Mouse (Mus musculus) liver, embryonic 14.5 days (tissue): ENCODE data around the gene Susd3. TPM values are rescaled to one million over a fixed set of nuclear protein-coding genes. Genes with fewer than 3 reads are reported as not detected.

ENCODE experiments used
- ATAC-seq: fragments of 200-750 bp; cut with Nextera tagmentation; 2 replicates; pipeline ENCODE4 v1.8.0; 2017; ENCODE audit warnings: moderate number of reproducible peaks, mild to moderate bottlenecking, moderate library complexity; ENCODE audit not compliant: insufficient read depth
- DNase-seq, 3 experiments: peaks; one replicate each; pipeline ENCODE4 v3.0.0-alpha.2; 2012 to 2013; ENCODE audit warnings: low read depth in 3 of 3, low spot score in 3 of 3
- H3K27ac ChIP-seq: fragments of 300-500 bp; sonication (generic); 2 replicates; pipeline ENCODE4 v1.5.1; 2014; ENCODE audit warnings: moderate library complexity, mild to moderate bottlenecking, control low read depth, inconsistent platforms
- H3K27me3 ChIP-seq: fragments of 300-500 bp; sonication (generic); 2 replicates; pipeline ENCODE4 v1.6.1; 2014; ENCODE audit warnings: mild to moderate bottlenecking, low read length, moderate library complexity; ENCODE audit not compliant: control insufficient read depth, insufficient read depth
- H3K36me3 ChIP-seq: fragments of 300-500 bp; sonication (generic); replicated peaks from 2 replicates; pipeline ENCODE4 v1.6.1; 2014; ENCODE audit warnings: low read depth; ENCODE audit not compliant: control insufficient read depth, insufficient read depth
- H3K4me1 ChIP-seq, 2 experiments: fragments of 200-500 bp in 1 of 2; fragments of 300-500 bp in 1 of 2; sonication (generic) in 1 of 2; replicated peaks; 2 replicates each; pipeline ENCODE4 v1.6.1; 2012 to 2014; ENCODE audit warnings: antibody characterized with exemption in 1 of 2, inconsistent platforms in 1 of 2, low read length in 1 of 2; ENCODE audit not compliant: control insufficient read depth in 2 of 2, insufficient read depth in 2 of 2
- H3K4me2 ChIP-seq: fragments of 300-500 bp; sonication (generic); 2 replicates; pipeline ENCODE4 v1.6.1; 2014; ENCODE audit warnings: low read depth, mild to moderate bottlenecking, control low read depth, moderate library complexity
- H3K4me3 ChIP-seq, 2 experiments: fragments of 200-500 bp in 1 of 2; fragments of 300-500 bp in 1 of 2; sonication (generic) in 1 of 2; 2 replicates each; pipeline ENCODE4 v1.5.1; 2012 to 2014; ENCODE audit warnings: low read depth in 2 of 2, low read length in 2 of 2, mild to moderate bottlenecking in 2 of 2, control low read depth in 1 of 2, inconsistent platforms in 1 of 2, moderate library complexity in 1 of 2; ENCODE audit not compliant: insufficient read depth in 1 of 2
- H3K9ac ChIP-seq: fragments of 300-500 bp; sonication (generic); replicated peaks from 2 replicates; pipeline ENCODE4 v1.6.1; 2014; ENCODE audit warnings: mild to moderate bottlenecking, control low read depth, moderate library complexity
- H3K9me3 ChIP-seq: fragments of 300-500 bp; sonication (generic); 2 replicates; pipeline ENCODE4 v1.6.1; 2016; ENCODE audit warnings: low read length, mixed read lengths; ENCODE audit not compliant: control insufficient read depth
- CTCF ChIP-seq: IDR thresholded peaks from 2 replicates; pipeline ENCODE4 v1.5.1; 2016; ENCODE audit warnings: antibody characterized with exemption, low read depth, control low read depth
- EP300 ChIP-seq: IDR thresholded peaks from 2 replicates; pipeline ENCODE4 v1.6.1; 2016; ENCODE audit warnings: antibody characterized with exemption, low read depth
- WGBS: fragments of 180-500 bp; shearing (Covaris S2); extraction: QIAGEN DNeasy Blood & Tissue Kit; methylation state at CpG from one replicate; pipeline ENCODE4 v1.1.7; 2014; ENCODE audit not compliant: insufficient replicate concordance; 5-methylcytosine and 5-hydroxymethylcytosine counted together
- polyA plus RNA-seq, 2 experiments: library from polyadenylated mRNA; depleted of rRNA in 1 of 2; stranded (reverse) in 1 of 2; unstranded in 1 of 2; fragments of >200 nt; fragmentation: Nextera tagmentation in 1 of 2; extraction: Ambion mirVana in 1 of 2; gene quantifications; 2 replicates each; pipeline versions ENCODE4 v1.2.1 to v1.2.3; 2012 to 2014

Susd3 gene
- polyA plus RNA-seq, 2 experiments: 1.1 to 1.2 TPM

DNA sequence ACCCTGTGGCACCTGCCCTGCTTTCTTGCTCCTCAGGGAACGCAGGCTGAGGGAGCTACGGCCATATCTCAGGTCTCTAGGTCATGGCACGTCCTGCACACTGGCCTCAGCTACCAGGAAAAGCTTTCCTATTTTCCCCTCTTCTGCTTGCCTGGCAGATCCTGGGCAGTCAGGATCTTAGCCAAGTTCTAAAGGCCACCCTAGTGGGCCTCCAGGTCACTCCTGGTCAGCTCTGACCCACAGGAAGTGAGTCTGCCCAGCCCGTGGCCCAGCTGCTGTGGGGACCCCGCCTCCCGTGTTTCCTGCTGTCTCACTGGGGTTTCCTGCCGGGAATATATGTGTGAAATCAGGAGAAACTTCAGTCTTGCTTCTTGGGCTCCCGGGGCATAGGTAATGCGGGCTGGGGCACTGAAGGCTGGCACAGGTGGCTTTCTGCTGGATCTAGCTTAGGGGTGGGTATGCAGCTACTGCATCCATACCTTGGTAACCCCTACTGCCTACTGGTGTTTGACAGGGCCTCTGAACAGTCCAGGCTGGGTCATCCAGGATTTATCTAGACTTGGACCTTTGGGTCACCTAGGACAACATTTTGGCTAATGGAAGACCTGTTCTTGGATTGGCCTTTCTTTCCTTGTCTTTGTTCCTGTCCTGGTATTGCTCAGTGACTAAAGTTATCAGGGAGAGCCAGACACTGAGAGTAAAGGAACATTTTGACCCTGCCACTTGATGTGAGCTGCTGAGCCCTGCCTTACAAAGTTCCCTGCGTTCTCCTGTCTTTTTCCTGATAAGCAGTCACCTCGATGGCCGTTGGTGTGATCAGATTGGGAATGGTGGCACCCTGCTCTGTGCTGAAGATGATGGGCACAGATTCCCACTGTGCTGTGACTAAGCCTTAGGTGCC, 58.3 kb downstream of the Susd3 start:
- Histone ChIP-seq H3K9ac (no peak overlapping the region), H3K4me2 (peak overlapping the region; percentile 14; the same call in 1 of the 2 replicates), H3K36me3 (no peaks in the 10 kb centered on the region), H3K9me3 (no peaks in the 10 kb centered on the region), H3K4me3 (no peak overlapping the region), H3K27me3 (no peaks in the 10 kb centered on the region), H3K4me1 (peaks cover 8 to 37% of the 10 kb centered on the region in 2 experiments), H3K27ac (no peak overlapping the region)
- WGBS: 25% methylated on average over 12 of the region's 12 CpGs
- ATAC-seq: no peak
- DNase-seq: no peak
- TF ChIP-seq EP300: no peak
- no peak for TF ChIP-seq CTCF

DNA sequence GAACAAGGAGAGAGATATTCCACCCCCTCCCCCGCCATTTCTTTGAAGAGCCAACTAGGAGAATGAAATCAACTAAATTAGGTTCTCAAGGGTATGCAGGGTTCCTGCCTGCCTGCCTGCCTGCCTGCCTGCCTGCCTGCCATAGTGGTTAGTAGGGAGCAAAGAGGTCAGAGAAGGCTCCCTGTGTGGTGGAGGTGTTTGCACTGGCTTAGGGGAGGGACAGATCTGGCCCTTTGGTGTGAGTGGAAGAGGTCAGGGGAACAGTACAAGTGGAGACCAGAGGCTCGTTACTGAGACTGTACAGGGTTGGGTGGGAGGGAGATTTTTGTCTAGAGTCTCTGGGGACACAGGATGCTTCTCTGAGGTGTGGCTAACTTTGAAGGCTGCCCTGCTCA, 59.5 kb downstream of the Susd3 start:
- no peak overlapping the region for H3K4me3 ChIP-seq
- H3K4me2 ChIP-seq: peak overlapping the region; percentile 95
- ATAC-seq: no peak
- no peaks in the 10 kb centered on the region for H3K27me3 ChIP-seq
- peaks cover 8 to 37% of the 10 kb centered on the region in 2 experiments for H3K4me1 ChIP-seq
- H3K27ac ChIP-seq: no peak overlapping the region
- no peaks in the 10 kb centered on the region for H3K9me3 ChIP-seq
- 50% methylated on average over 2 of the region's 2 CpGs for WGBS
- no peak overlapping the region for H3K9ac ChIP-seq
- H3K36me3 ChIP-seq: no peaks in the 10 kb centered on the region
- DNase-seq: no peak
- TF ChIP-seq CTCF (no peak), EP300 (no peak)

DNA sequence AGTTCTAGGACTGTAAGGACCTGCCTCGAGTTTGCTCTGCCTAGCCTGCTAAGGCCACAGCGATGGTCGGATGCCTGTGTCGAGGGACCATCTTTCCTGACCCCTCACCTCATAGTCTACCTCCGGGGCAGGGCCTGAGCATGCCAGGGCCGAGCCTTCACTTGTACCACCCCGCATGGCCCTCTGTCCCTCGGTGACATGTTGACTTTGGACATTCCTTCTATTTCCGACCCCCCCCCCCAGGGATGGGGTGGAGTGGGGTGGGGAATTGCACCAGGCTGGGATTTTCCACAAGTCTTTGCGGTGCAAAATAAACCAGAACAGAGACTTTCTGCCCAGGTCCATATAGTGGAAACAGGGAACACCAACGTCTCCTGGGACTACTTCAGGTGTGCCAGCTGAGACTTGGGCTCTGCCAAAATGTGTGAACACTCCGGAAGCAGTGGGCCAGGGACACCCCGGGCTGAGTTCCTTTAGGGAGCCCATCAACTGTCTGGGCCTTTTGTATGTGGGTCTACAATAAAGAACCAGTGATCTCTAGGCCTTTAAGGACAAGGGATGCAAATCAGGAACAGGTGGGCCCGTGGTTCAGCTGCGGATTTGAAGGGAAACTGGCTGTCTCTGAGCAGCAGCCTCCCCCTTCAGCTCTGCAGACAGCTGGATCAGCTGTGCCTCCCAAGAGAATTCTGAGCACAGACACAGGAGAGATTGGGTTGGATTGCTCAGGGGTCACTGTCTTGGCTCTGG, 60.1 kb downstream of the Susd3 start:
- 19% methylated on average over 15 of the region's 15 CpGs for WGBS
- Histone ChIP-seq H3K27me3 (no peaks in the 10 kb centered on the region), H3K4me1 (peaks cover 8 to 37% of the 10 kb centered on the region in 2 experiments), H3K9me3 (no peaks in the 10 kb centered on the region), H3K27ac (no peak overlapping the region), H3K36me3 (no peaks in the 10 kb centered on the region), H3K4me2 (peak overlapping the region; percentile 95), H3K9ac (0 out of 2 replicates have a peak overlapping the region, but pooled peaks have one; percentile 28), H3K4me3 (peak overlapping the region; percentile 62 to 70)
- ATAC-seq (no peak; the same call in 1 of the 2 replicates), DNase-seq (no peak)
- TF ChIP-seq CTCF (no peak), EP300 (no peak)

DNA sequence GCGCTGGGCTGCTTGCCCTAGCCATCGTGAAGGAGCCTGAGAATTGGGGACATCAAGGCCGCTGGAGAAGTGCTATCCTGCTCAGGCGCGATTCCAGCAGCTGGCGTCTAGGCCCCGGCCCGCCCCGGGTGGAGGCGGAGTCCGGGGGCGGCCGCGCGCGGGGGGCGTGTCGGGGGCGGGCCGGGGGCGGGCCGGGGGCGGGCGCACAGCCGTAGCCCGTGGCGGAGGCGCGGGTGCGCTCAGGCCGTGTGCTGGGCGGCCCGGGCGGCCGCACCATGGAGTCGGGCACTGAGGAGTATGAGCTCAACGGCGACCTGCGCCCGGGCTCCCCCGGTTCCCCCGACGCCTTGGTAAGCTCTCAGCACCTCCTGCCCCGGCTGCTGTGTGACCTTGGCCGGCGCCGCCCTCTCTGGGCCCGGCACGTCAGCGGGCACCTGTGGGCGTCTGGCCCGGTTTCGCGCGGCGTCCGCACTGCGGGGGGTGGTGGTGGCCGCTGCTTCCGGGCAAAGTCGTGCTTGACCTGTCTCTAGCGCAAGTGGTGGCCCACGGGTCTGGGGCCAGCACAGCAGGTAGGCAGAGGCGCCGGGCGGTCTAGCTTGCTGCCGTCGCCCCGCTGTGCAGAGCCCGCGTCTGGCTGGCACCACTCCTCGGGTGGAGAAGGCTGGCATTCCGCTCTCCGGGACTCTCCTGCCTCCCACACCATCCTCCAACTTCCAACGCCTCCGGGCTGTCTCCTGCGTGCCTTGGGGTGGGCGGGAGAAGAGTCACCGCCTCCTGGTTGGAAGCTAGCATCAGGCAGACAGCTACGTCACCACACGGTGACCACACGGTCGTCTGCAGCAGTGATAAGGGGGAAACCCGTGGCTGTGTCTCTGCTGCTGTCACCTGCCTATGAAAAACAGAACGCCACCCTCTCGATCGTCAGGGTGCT, 61.0 kb downstream of the Susd3 start, which contains the start of gene Ninj1:
Ninj1 (plus strand) TSS at position 198 of the 931 bp plus-strand sequence.
- TF ChIP-seq CTCF (no peak), EP300 (no peak)
- H3K9ac ChIP-seq: peak within 1 kb of the TSS; percentile 68
- H3K9me3 ChIP-seq: no peaks in the 10 kb centered on the region
- peak within 1 kb of the TSS; percentile 62 to 70 for H3K4me3 ChIP-seq
- WGBS: under 1% methylated on average over 83 of the region's 87 CpGs
- DNase-seq (peak; percentile 69 to 82 (median 71)), ATAC-seq (peak; percentile 86)
- H3K4me1 ChIP-seq: peaks cover 8 to 37% of the 10 kb centered on the region in 2 experiments
- peak within 1 kb of the TSS; percentile 20 for H3K27ac ChIP-seq
- no peaks in the 10 kb centered on the region for H3K27me3 ChIP-seq
- H3K4me2 ChIP-seq: peak within 1 kb of the TSS; percentile 95
- no peaks in the 10 kb centered on the region for H3K36me3 ChIP-seq
